Mouse (Mus musculus) kidney, postnatal 36 days (tissue): ENCODE measurements at regions not wholly inside any gene's neighbourhood (a gene's known extent, or its start where the extent isn't known, plus 50 kb on each side); places are given as distances from the start of the nearest gene placed in this dataset.

ENCODE experiments used
- DNase-seq, 2 experiments: peaks; one replicate each; pipeline ENCODE4 v3.0.0; 2021 to 2022; ENCODE audit warnings: mixed read lengths in 2 of 2

- peak; percentile 73 to 77 for DNase-seq
Measured at GRCm38 (mm10) chr5:103374162-103374561, 50.8 kb upstream of the Ptpn13 start.

GRCm38 (mm10) chr5:103373089-103373488, 51.9 kb upstream of the Ptpn13 start:
- DNase-seq, result no peak

- DNase-seq, result no peak
Measured at GRCm38 (mm10) chr5:103370456-103370855, 54.5 kb upstream of the Ptpn13 start.

- peak in 1 of 2 experiments; percentile 66 for DNase-seq
Measured at GRCm38 (mm10) chr5:103368993-103369392, 56.0 kb upstream of the Ptpn13 start.

- no peak for DNase-seq
Measured at GRCm38 (mm10) chr5:103367201-103367671, 57.8 kb upstream of the Ptpn13 start.

- no peak for DNase-seq
Measured at GRCm38 (mm10) chr5:103365700-103366448, 59.1 kb upstream of the Ptpn13 start.

GRCm38 (mm10) chr5:103364791-103365699, 59.9 kb upstream of the Ptpn13 start:
- peak; percentile 81 to 89 for DNase-seq

- DNase-seq, result no peak
Measured at GRCm38 (mm10) chr5:103360775-103361247, 64.2 kb upstream of the Ptpn13 start.

- DNase-seq, result no peak
Measured at GRCm38 (mm10) chr5:103360360-103360759, 64.6 kb upstream of the Ptpn13 start.

- no peak for DNase-seq
Measured at GRCm38 (mm10) chr5:103357558-103357957, 67.4 kb upstream of the Ptpn13 start.

GRCm38 (mm10) chr5:103356500-103356899, 68.5 kb upstream of the Ptpn13 start:
- DNase-seq, result peak in 1 of 2 experiments; percentile 65

GRCm38 (mm10) chr5:103355372-103356300, 69.4 kb upstream of the Ptpn13 start:
- peak; percentile 49 to 67 for DNase-seq

- peak in 1 of 2 experiments; percentile 25 for DNase-seq
Measured at GRCm38 (mm10) chr5:103343869-103344268, 81.1 kb upstream of the Ptpn13 start.

GRCm38 (mm10) chr5:103341456-103341855, 83.5 kb upstream of the Ptpn13 start:
- DNase-seq, result peak; percentile 38 to 58

- no peak for DNase-seq
Measured at GRCm38 (mm10) chr5:103340626-103341025, 84.4 kb upstream of the Ptpn13 start.

- DNase-seq, result no peak
Measured at GRCm38 (mm10) chr5:103336689-103337490, 88.1 kb upstream of the Ptpn13 start.

- no peak for DNase-seq
Measured at GRCm38 (mm10) chr5:103335916-103336688, 88.9 kb upstream of the Ptpn13 start.

- no peak for DNase-seq
Measured at GRCm38 (mm10) chr5:103326412-103326811, 98.6 kb upstream of the Ptpn13 start.

- no peak for DNase-seq
Measured at GRCm38 (mm10) chr5:103320341-103320740, 104.7 kb upstream of the Ptpn13 start.

GRCm38 (mm10) chr5:103309806-103310525, 98.8 kb upstream of the Mapk10 start:
- no peak for DNase-seq
